Mouse (Mus musculus) small intestine, adult 2 months (tissue): ENCODE measurements around the gene Slc6a12. TPM values are rescaled to one million over a fixed set of nuclear protein-coding genes. Genes with fewer than 3 reads are reported as not detected.

Source experiments
- H3K27ac ChIP-seq: fragments of 200-500 bp; 2 replicates; pipeline ENCODE4 v1.5.1; 2012; ENCODE audit warnings: low read depth, low read length, control low read depth, inconsistent platforms; ENCODE audit not compliant: insufficient read depth
- H3K27me3 ChIP-seq: fragments of 200-500 bp; 2 replicates; pipeline ENCODE4 v1.6.1; 2012; ENCODE audit warnings: mild to moderate bottlenecking, moderate library complexity, low read length, inconsistent platforms; ENCODE audit not compliant: control insufficient read depth, insufficient read depth
- H3K36me3 ChIP-seq: fragments of 200-500 bp; 2 replicates; pipeline ENCODE4 v1.6.1; 2012; ENCODE audit warnings: mild to moderate bottlenecking, low read length, control low read depth, inconsistent platforms; ENCODE audit not compliant: control insufficient read depth, insufficient read depth
- H3K4me1 ChIP-seq: fragments of 200-500 bp; 2 replicates; pipeline ENCODE4 v1.6.1; 2012; ENCODE audit warnings: low read length, inconsistent platforms, mixed read lengths; ENCODE audit not compliant: control insufficient read depth, insufficient read depth, insufficient read length
- H3K4me3 ChIP-seq: fragments of 200-500 bp; 2 replicates; pipeline ENCODE4 v1.5.1; 2012; ENCODE audit warnings: low read depth, mild to moderate bottlenecking, control low read depth, inconsistent platforms, low read length, moderate library complexity
- CTCF ChIP-seq: fragments of 200-500 bp; IDR thresholded peaks from 2 replicates; pipeline ENCODE4 v1.5.1; 2012; ENCODE audit warnings: low read depth, mild to moderate bottlenecking, control low read depth, inconsistent platforms, low read length, moderate library complexity, mixed read lengths; ENCODE audit not compliant: insufficient replicate concordance, insufficient read length; ENCODE audit errors: extremely low read depth
- POLR2A ChIP-seq: fragments of 200-500 bp; IDR thresholded peaks from 2 replicates; pipeline ENCODE4 v1.6.1; 2012; ENCODE audit warnings: low read depth, mild to moderate bottlenecking, control low read depth, inconsistent platforms, low read length, moderate library complexity
- WGBS: fragments of 180-500 bp; shearing (Covaris S2); methylation state at CpG from one replicate; pipeline ENCODE4 v1.1.7; 2018; 5-methylcytosine and 5-hydroxymethylcytosine counted together
- polyA plus RNA-seq: library from polyadenylated mRNA; depleted of rRNA; stranded (reverse); fragments of >200 nt; gene quantifications from 2 replicates; pipeline ENCODE4 v1.2.3, GENCODE M21; 2012

Gene Slc6a12
- polyA plus RNA-seq, 1 experiment, result 0.27 TPM

DNA sequence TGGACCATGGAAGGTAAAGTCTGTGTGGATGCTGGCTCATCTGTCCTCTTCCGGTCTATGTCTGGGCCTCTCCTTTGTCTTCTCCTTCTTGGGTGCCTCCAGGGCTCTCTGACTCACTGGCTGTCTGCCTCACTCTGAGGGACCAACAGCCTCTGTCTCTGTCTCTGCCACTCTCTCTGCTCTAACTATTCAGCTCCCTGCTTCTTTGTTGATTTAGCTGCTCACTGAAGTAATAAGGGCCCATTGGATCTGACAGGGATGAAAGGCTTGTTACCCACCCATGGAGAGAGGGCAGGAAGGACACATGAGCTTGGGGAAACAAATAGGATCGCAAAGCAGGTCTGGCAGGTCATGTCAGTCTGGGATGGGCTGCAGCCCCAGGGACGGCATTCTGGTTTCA lies 24.2 kb downstream of the Slc6a12 start:
- Histone ChIP-seq H3K36me3 (no peaks in the 10 kb centered on the region), H3K4me3 (no peak overlapping the region), H3K27ac (no peak overlapping the region), H3K4me1 (no peaks in the 10 kb centered on the region), H3K27me3 (no peaks in the 10 kb centered on the region)
- TF ChIP-seq CTCF (no peak), POLR2A (no peak)
- WGBS, result 46% methylated on average over 3 of the region's 3 CpGs

- H3K27ac ChIP-seq, result no peak overlapping the region
- H3K4me3 ChIP-seq, result no peak overlapping the region
- 30% methylated on average over 10 of the region's 10 CpGs for WGBS
- H3K27me3 ChIP-seq, result no peaks in the 10 kb centered on the region
- TF ChIP-seq POLR2A (no peak), CTCF (no peak)
- no peaks in the 10 kb centered on the region for H3K36me3 ChIP-seq
- H3K4me1 ChIP-seq, result no peaks in the 10 kb centered on the region
These were observed 28.5 kb downstream of the Slc6a12 start for GRCm38 (mm10) chr6:121371197-121371980.

GRCm38 (mm10) chr6:121376159-121376558 lies 33.3 kb downstream of the Slc6a12 start:
- no peaks in the 10 kb centered on the region for H3K36me3 ChIP-seq
- H3K4me1 ChIP-seq, result no peaks in the 10 kb centered on the region
- H3K4me3 ChIP-seq, result no peak overlapping the region
- H3K27ac ChIP-seq, result no peak overlapping the region
- no peaks in the 10 kb centered on the region for H3K27me3 ChIP-seq
- no peak for TF ChIP-seq POLR2A
- WGBS, result 71% methylated on average over 12 of the region's 12 CpGs

DNA sequence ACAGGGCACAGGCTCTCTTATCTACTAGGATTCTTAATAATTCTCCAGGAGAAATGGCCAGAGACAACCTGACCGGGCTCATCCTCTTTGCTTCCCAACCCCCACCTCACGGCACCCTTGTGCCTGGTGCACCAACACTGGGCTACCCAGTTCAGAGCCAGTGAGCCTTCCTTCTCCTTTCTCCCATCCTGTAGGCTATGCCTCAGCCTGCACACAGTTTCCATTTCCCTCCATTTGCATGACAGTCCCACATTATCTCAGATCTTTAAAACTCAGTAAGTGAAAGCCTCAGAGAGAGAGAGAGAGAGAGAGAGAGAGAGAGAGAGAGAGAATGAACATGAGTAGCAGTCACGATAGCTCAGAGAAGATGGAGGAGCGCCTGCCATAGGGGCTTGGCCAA lies 35.4 kb downstream of the Slc6a12 start:
- H3K36me3 ChIP-seq, result no peaks in the 10 kb centered on the region
- no peak overlapping the region for H3K27ac ChIP-seq
- no peaks in the 10 kb centered on the region for H3K27me3 ChIP-seq
- H3K4me3 ChIP-seq, result no peak overlapping the region
- H3K4me1 ChIP-seq, result no peaks in the 10 kb centered on the region
- TF ChIP-seq CTCF, result no peak
- no peak for TF ChIP-seq POLR2A
- WGBS, result 46% methylated on average over 4 of the region's 4 CpGs

DNA sequence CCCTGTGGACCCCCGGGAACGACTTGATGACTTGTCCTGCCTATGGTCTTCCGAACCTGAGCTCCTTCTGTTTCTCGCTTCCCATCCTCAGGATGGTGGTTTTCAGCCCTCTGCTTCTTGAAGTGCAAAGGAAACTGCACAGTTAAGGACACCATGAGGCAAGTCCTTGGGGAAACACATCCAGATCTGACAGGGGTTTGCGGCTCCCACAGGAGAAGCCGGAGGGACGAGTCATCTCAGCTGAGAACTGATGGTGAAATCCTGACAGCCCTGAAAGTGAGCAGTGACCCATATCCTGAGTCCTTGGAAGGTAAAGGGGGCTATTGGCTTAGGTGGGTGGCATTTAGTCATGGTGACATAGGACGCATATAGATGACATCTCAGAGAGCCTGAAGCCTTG lies 37.7 kb downstream of the Slc6a12 start:
- Histone ChIP-seq H3K4me3 (no peak overlapping the region), H3K27ac (no peak overlapping the region), H3K27me3 (no peaks in the 10 kb centered on the region), H3K4me1 (no peaks in the 10 kb centered on the region), H3K36me3 (no peaks in the 10 kb centered on the region)
- 79% methylated on average over 8 of the region's 8 CpGs for WGBS
- TF ChIP-seq POLR2A (no peak), CTCF (no peak)

- H3K36me3 ChIP-seq, result no peaks in the 10 kb centered on the region
These were observed 39.2 kb downstream of the Slc6a12 start for GRCm38 (mm10) chr6:121382071-121382470.

DNA sequence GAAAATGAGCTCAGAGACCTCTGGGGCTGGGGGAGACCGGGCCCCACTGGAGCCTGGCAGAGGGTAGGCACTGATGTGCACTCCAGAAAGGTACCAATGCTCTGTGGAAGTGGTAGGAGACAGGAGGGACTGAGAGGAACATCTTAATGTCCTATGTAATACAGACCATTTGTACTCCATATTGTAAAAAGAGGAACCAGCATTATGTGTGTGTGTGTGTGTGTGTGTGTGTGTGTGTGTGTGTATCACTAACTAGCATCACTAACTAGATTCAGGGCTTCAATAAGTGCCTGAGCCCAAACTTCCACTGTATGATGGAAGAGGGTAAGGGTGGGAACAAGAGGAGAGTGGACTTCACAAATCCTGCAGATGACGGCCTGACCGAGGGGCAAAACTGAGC lies 42.5 kb downstream of the Slc6a12 start:
- H3K4me1 ChIP-seq, result no peaks in the 10 kb centered on the region
- TF ChIP-seq POLR2A, result no peak
- TF ChIP-seq CTCF, result no peak
- no peaks in the 10 kb centered on the region for H3K36me3 ChIP-seq
- WGBS, result 83% methylated on average over 3 of the region's 3 CpGs
- H3K27ac ChIP-seq, result no peak overlapping the region
- no peaks in the 10 kb centered on the region for H3K27me3 ChIP-seq
- no peak overlapping the region for H3K4me3 ChIP-seq

More at GRCm38 (mm10) chr6:121382071-121382470, 39.2 kb downstream of the Slc6a12 start:
- no peak overlapping the region for H3K4me3 ChIP-seq
- no peaks in the 10 kb centered on the region for H3K4me1 ChIP-seq
- H3K27me3 ChIP-seq, result no peaks in the 10 kb centered on the region
- no peak overlapping the region for H3K27ac ChIP-seq
- TF ChIP-seq CTCF (no peak), POLR2A (no peak)
- WGBS, result 54% methylated on average over 10 of the region's 10 CpGs
